Mouse (Mus musculus): ENCODE measurements around the gene Vstm5. TPM values are rescaled to one million over a fixed set of nuclear protein-coding genes. Genes with fewer than 3 reads are reported as not detected.

The Vstm5 gene
- polyA plus RNA-seq, 1 experiment from 2014 or later = 19.5 TPM

DNA sequence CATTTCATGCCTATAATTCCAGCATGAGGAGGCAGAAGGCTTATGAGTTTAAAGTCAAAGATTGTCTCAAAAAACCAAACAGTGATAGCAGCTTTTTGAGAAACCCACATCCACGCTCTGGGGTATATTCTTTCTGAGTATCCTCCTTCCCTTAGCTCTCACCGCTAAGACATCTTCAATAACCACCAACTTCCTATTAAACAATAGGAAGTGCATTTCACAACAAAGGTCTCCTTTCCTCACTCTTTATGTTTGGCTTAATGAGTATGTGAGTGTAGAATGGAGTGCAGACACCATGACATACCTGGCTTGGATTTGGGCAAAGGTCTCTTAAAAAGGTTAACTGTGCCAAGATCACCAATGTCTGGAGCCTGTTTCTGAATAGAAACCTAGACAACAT is 35.1 kb downstream of the Vstm5 start:
- H3K4me3 ChIP-seq (ENCODE audit: low read depth, low read length) = no peak overlapping the region
- no peak overlapping the region for H3K9ac ChIP-seq (ENCODE audit: low read length)
- TF ChIP-seq EP300 (optimal IDR thresholded peaks at IDR 0.05) = no peak
- no peak for TF ChIP-seq CTCF (IDR thresholded peaks at IDR 0.05; ENCODE audit: low read depth)
- H3K36me3 ChIP-seq (ENCODE audit: control insufficient read depth, insufficient read depth, low read length) = peaks cover 45% of the 10 kb centered on the region
- ATAC-seq (ENCODE audit: low FRiP score, low TSS enrichment) (no peak), DNase-seq (ENCODE audit: low spot score) (no peak)
- 94% methylated on average over 2 of the region's 2 CpGs for WGBS
- H3K9me3 ChIP-seq (ENCODE audit: control insufficient read depth, low read length) = no peaks in the 10 kb centered on the region
- H3K4me2 ChIP-seq (replicated peaks; ENCODE audit: low read depth) = no peak overlapping the region
- no peak overlapping the region for H3K27ac ChIP-seq (replicated peaks)
- no peaks in the 10 kb centered on the region for H3K27me3 ChIP-seq (ENCODE audit: control insufficient read depth, insufficient read depth, low read length)
- H3K4me1 ChIP-seq (replicated peaks; ENCODE audit: control insufficient read depth, insufficient read depth) = no peaks in the 10 kb centered on the region

DNA sequence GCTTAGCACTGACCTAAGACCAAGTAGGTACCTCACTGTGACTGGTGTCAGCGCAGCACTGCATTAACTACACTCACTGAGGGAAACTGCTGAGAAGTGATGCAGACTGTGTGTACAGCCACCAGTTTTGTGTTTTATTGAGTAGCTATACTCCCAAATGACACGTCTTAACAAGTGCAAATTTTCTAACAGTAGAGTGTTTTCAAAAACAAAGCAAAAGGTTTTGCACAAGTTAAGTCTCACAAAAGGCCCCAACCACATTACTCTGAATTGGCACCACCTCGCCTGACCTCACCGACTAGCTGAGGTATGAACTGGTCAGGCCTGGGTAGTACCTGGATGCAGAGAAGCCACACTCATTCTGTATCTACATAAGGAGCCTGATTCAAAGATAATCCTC is 38.0 kb downstream of the Vstm5 start:
- TF ChIP-seq EP300 (optimal IDR thresholded peaks at IDR 0.05) (no peak), CTCF (IDR thresholded peaks at IDR 0.05; ENCODE audit: low read depth) (no peak)
- no peak overlapping the region for H3K9ac ChIP-seq (ENCODE audit: low read length)
- H3K36me3 ChIP-seq (ENCODE audit: control insufficient read depth, insufficient read depth, low read length) = peaks cover 27% of the 10 kb centered on the region
- DNase-seq (ENCODE audit: low spot score) = no peak
- ATAC-seq (ENCODE audit: low FRiP score, low TSS enrichment) = no peak
- 86% methylated on average over 4 of the region's 4 CpGs for WGBS
- no peak overlapping the region for H3K4me2 ChIP-seq (replicated peaks; ENCODE audit: low read depth)
- no peaks in the 10 kb centered on the region for H3K27me3 ChIP-seq (ENCODE audit: control insufficient read depth, insufficient read depth, low read length)
- no peak overlapping the region for H3K27ac ChIP-seq (replicated peaks)
- H3K4me1 ChIP-seq (replicated peaks; ENCODE audit: control insufficient read depth, insufficient read depth) = 0 out of 2 replicates have a peak, but pooled peaks cover 3% of the 10 kb centered on the region
- no peak overlapping the region for H3K4me3 ChIP-seq (ENCODE audit: low read depth, low read length)
- no peaks in the 10 kb centered on the region for H3K9me3 ChIP-seq (ENCODE audit: control insufficient read depth, low read length)

DNA sequence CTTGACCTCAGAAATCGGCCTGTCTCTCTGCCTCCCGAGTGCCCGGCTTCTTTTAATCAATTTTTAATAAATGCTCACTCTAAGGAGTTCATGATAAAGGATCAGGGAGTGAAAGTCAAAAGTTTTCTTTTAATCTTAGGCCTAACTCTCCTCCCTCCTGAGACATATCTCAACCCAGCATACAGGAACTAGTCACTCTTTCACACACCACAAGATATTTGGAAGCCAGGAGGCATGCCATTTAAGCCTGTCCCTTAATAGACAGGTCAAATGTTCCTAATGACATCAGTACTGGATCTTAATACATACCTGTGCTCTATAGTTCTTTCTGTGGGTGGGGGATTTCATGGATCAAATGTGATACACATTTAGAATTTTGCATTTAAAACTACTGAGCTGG is 39.5 kb downstream of the Vstm5 start:
- H3K27me3 ChIP-seq (ENCODE audit: control insufficient read depth, insufficient read depth, low read length) = no peaks in the 10 kb centered on the region
- 0 out of 2 replicates have a peak, but pooled peaks cover 3% of the 10 kb centered on the region for H3K4me1 ChIP-seq (replicated peaks; ENCODE audit: control insufficient read depth, insufficient read depth)
- TF ChIP-seq CTCF (IDR thresholded peaks at IDR 0.05; ENCODE audit: low read depth) (no peak), EP300 (optimal IDR thresholded peaks at IDR 0.05) (no peak)
- ATAC-seq (ENCODE audit: low FRiP score, low TSS enrichment) (no peak), DNase-seq (ENCODE audit: low spot score) (no peak)
- WGBS = 92% methylated on average over 3 of the region's 3 CpGs
- no peak overlapping the region for H3K9ac ChIP-seq (ENCODE audit: low read length)
- no peak overlapping the region for H3K4me2 ChIP-seq (replicated peaks; ENCODE audit: low read depth)
- no peak overlapping the region for H3K4me3 ChIP-seq (ENCODE audit: low read depth, low read length)
- H3K9me3 ChIP-seq (ENCODE audit: control insufficient read depth, low read length) = no peaks in the 10 kb centered on the region
- no peak overlapping the region for H3K27ac ChIP-seq (replicated peaks)
- H3K36me3 ChIP-seq (ENCODE audit: control insufficient read depth, insufficient read depth, low read length) = peaks cover 16% of the 10 kb centered on the region

DNA sequence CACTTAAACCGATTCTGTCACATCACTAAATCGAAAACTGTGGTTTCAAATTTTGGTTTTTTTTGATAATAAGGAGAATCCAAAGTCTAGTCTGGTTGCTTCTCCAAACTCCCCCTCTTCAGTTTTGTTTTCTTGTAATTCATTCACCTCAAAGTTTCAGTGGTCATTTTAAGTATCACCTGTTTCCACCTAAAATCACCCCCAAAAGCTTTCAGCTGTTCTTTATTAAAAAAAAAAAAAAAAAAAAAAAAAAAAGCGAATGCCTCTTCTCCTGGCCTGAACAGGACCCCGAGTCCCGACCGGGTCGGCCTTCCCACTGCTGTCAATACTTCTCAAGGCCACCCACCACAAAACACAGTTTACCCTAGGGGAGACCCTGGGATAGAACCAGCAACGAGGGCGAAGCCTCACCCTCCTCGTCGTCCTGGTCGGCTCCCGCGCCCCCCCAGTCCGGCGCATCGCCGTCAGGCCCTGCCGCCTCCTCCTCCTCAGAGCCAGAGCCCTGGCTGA is 40.3 kb downstream of the Vstm5 start:
- peaks cover 9% of the 10 kb centered on the region; the same call in 1 of the 2 replicates for H3K36me3 ChIP-seq (ENCODE audit: control insufficient read depth, insufficient read depth, low read length)
- ATAC-seq (ENCODE audit: low FRiP score, low TSS enrichment) (no peak), DNase-seq (ENCODE audit: low spot score) (no peak)
- TF ChIP-seq EP300 (optimal IDR thresholded peaks at IDR 0.05) (no peak), CTCF (IDR thresholded peaks at IDR 0.05; ENCODE audit: low read depth) (no peak)
- H3K27ac ChIP-seq (replicated peaks) = peak overlapping the region; percentile 95
- peak overlapping the region; percentile 78 for H3K4me2 ChIP-seq (replicated peaks; ENCODE audit: low read depth)
- H3K9ac ChIP-seq (ENCODE audit: low read length) = peak overlapping the region; percentile 96
- peak overlapping the region; percentile 92 for H3K4me3 ChIP-seq (ENCODE audit: low read depth, low read length)
- 0 out of 2 replicates have a peak, but pooled peaks cover 3% of the 10 kb centered on the region for H3K4me1 ChIP-seq (replicated peaks; ENCODE audit: control insufficient read depth, insufficient read depth)
- H3K9me3 ChIP-seq (ENCODE audit: control insufficient read depth, low read length) = no peaks in the 10 kb centered on the region
- WGBS = 9% methylated on average over 19 of the region's 19 CpGs
- no peaks in the 10 kb centered on the region for H3K27me3 ChIP-seq (ENCODE audit: control insufficient read depth, insufficient read depth, low read length)

DNA sequence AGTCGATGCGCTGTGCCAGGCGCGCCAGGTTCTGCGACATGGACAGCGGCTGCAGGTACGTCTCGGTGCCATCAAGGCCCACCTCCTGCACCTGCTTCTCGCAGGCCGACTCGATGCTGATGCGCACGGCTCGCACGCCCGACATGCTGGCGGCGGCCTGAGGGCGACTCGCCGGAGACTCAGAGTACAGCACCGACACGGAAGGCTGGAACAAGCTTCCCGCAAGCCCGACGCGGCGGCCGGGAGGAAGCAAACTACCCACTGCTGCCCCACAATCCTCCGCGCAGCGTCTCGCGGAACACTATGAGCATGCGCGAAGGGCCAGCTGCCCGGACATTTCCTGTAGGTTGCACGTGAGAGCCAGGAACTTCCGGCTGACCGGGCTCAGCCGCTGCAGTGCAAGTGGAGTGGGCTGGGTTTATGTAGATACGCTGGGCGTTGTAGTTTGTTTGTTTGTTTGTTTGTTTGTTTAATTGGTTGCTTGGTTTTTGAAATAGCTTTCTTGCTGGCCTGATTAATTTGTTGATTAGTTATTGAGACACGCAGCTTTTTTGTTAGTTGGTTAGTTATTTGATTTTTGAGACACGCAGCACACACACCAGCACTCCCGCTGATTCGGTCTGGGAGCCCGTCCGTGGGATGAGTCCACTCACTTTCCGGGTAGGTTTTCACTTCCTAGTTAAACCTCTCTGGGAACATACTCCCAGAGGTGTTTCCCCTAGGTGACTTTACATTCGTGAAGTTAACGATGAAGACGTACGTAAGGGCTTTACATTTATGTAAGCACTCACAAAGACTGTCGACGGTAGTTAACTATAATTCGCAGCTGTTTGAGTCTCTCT is 41.0 kb downstream of the Vstm5 start, which contains the start of gene Med17:
Gene Med17, minus strand, starts transcription at position 283 of the 842 bp plus-strand sequence.
- TF ChIP-seq CTCF (IDR thresholded peaks at IDR 0.05; ENCODE audit: low read depth) (no peak), EP300 (optimal IDR thresholded peaks at IDR 0.05) (no peak)

More for the DNA sequence above, 41.0 kb downstream of the Vstm5 start, which contains the start of gene Med17:
- peak; percentile 97 for ATAC-seq (ENCODE audit: low FRiP score, low TSS enrichment)
- Histone ChIP-seq H3K9me3 (ENCODE audit: control insufficient read depth, low read length) (no peaks in the 10 kb centered on the region), H3K4me1 (replicated peaks; ENCODE audit: control insufficient read depth, insufficient read depth) (0 out of 2 replicates have a peak, but pooled peaks cover 3% of the 10 kb centered on the region), H3K36me3 (ENCODE audit: control insufficient read depth, insufficient read depth, low read length) (peaks cover 6% of the 10 kb centered on the region; the same call in 1 of the 2 replicates), H3K9ac (ENCODE audit: low read length) (peak within 1 kb of the TSS; percentile 96), H3K4me2 (replicated peaks; ENCODE audit: low read depth) (peak within 1 kb of the TSS; percentile 78), H3K4me3 (ENCODE audit: low read depth, low read length) (peak within 1 kb of the TSS; percentile 92), H3K27me3 (ENCODE audit: control insufficient read depth, insufficient read depth, low read length) (no peaks in the 10 kb centered on the region), H3K27ac (replicated peaks) (peak within 1 kb of the TSS; percentile 95)
- WGBS = 1% methylated on average over 57 of the region's 57 CpGs
- DNase-seq (ENCODE audit: low spot score) = peak; percentile 96

Data from stomach, postnatal 0 days (tissue).